Mouse (Mus musculus) liver, postnatal 0 days (tissue): ENCODE data around the gene Nat10. TPM values are rescaled to one million over a fixed set of nuclear protein-coding genes. Genes with fewer than 3 reads are reported as not detected.

Source experiments
- ATAC-seq: fragments of 200-750 bp; cut with Nextera tagmentation; 2 replicates; pipeline ENCODE4 v1.8.0; 2017; ENCODE audit warnings: mild to moderate bottlenecking, moderate library complexity
- DNase-seq: peaks from one replicate; pipeline ENCODE4 v3.0.0-alpha.2; 2016
- H3K27ac ChIP-seq: fragments of 300-500 bp; sonication (generic); 2 replicates; pipeline ENCODE4 v1.5.1; 2014; ENCODE audit warnings: antibody characterized with exemption, moderate library complexity, mild to moderate bottlenecking, low read depth
- H3K27me3 ChIP-seq: fragments of 300-500 bp; sonication (generic); 2 replicates; pipeline ENCODE4 v1.6.1; 2014; ENCODE audit warnings: low read length, control low read depth, mixed read lengths; ENCODE audit not compliant: insufficient read depth
- H3K36me3 ChIP-seq: fragments of 300-500 bp; sonication (generic); replicated peaks from 2 replicates; pipeline ENCODE4 v1.6.1; 2014; ENCODE audit warnings: mild to moderate bottlenecking, control low read depth, low read length, moderate library complexity, mixed read lengths; ENCODE audit not compliant: insufficient read depth
- H3K4me1 ChIP-seq: fragments of 300-500 bp; sonication (generic); 2 replicates; pipeline ENCODE4 v1.6.1; 2014; ENCODE audit warnings: antibody characterized with exemption, mild to moderate bottlenecking, control low read depth; ENCODE audit not compliant: insufficient read depth
- H3K4me2 ChIP-seq: fragments of 300-500 bp; sonication (generic); 2 replicates; pipeline ENCODE4 v1.6.1; 2014; ENCODE audit warnings: low read depth, mild to moderate bottlenecking, low read length, moderate library complexity, mixed read lengths
- H3K4me3 ChIP-seq: fragments of 300-500 bp; sonication (generic); 2 replicates; pipeline ENCODE4 v1.5.1; 2014; ENCODE audit warnings: low read depth, low read length
- H3K9ac ChIP-seq: fragments of 300-500 bp; sonication (generic); replicated peaks from 2 replicates; pipeline ENCODE4 v1.6.1; 2014; ENCODE audit warnings: mild to moderate bottlenecking, moderate library complexity
- H3K9me3 ChIP-seq: fragments of 300-500 bp; sonication (generic); 2 replicates; pipeline ENCODE4 v1.6.1; 2016; ENCODE audit warnings: mild to moderate bottlenecking, control low read depth, low read length, mixed read lengths
- CTCF ChIP-seq: sonication (generic); IDR thresholded peaks from 2 replicates; pipeline ENCODE4 v1.5.1; 2016; ENCODE audit warnings: antibody characterized with exemption, low read depth
- EP300 ChIP-seq: IDR thresholded peaks from 2 replicates; pipeline ENCODE4 v1.6.1; 2016; ENCODE audit warnings: antibody characterized with exemption, low read depth, mild to moderate bottlenecking
- WGBS: fragments of 180-500 bp; shearing (Covaris S2); extraction: QIAGEN DNeasy Blood & Tissue Kit; methylation state at CpG from one replicate; pipeline ENCODE4 v1.1.7; 2014; ENCODE audit not compliant: insufficient replicate concordance; 5-methylcytosine and 5-hydroxymethylcytosine counted together
- polyA plus RNA-seq: library from polyadenylated mRNA; unstranded; fragments of >200 nt; fragmentation: Nextera tagmentation; extraction: Ambion mirVana; gene quantifications from 2 replicates; pipeline ENCODE4 v1.2.1, GENCODE M21; 2015

Nat10 gene
- polyA plus RNA-seq, 1 experiment from 2014 or later, result 5.7 TPM

DNA sequence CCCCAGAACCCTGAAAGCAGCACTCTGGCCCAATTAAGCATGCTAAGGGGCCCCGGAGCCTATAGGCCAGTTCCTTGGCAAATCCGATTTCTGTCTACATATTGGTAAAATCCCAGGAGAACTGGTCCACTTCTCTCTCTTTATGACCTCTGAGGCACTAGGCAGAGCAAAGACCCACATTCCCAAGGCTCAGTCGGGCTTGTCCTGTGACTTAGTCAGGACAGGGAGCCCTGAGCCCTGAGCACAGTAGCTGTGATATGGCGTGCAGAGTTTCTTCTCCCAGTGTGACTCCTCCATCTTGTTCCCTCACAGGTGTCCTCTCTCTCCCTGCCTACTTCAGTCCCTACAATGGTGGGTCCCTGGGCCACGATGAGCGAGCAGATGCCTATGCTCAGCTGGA, 82.6 kb downstream of the Nat10 start:
- WGBS, result 78% methylated on average over 6 of the region's 6 CpGs
- no peak for DNase-seq
- Histone ChIP-seq H3K36me3 (no peaks in the 10 kb centered on the region), H3K9me3 (no peaks in the 10 kb centered on the region), H3K4me1 (peaks cover 22% of the 10 kb centered on the region), H3K4me2 (no peak overlapping the region), H3K27ac (no peak overlapping the region), H3K4me3 (no peak overlapping the region), H3K9ac (no peak overlapping the region), H3K27me3 (no peaks in the 10 kb centered on the region)
- ATAC-seq, result no peak
- TF ChIP-seq CTCF (no peak), EP300 (no peak)

GRCm38 (mm10) chr2:103677614-103678369, 83.3 kb downstream of the Nat10 start:
- DNase-seq, result no peak
- WGBS, result 83% methylated on average over 7 of the region's 7 CpGs
- TF ChIP-seq CTCF (no peak), EP300 (no peak)
- Histone ChIP-seq H3K9me3 (no peaks in the 10 kb centered on the region), H3K9ac (no peak overlapping the region), H3K4me3 (no peak overlapping the region), H3K27ac (no peak overlapping the region), H3K27me3 (no peaks in the 10 kb centered on the region), H3K4me1 (peaks cover 22% of the 10 kb centered on the region), H3K4me2 (no peak overlapping the region), H3K36me3 (no peaks in the 10 kb centered on the region)
- ATAC-seq, result no peak

DNA sequence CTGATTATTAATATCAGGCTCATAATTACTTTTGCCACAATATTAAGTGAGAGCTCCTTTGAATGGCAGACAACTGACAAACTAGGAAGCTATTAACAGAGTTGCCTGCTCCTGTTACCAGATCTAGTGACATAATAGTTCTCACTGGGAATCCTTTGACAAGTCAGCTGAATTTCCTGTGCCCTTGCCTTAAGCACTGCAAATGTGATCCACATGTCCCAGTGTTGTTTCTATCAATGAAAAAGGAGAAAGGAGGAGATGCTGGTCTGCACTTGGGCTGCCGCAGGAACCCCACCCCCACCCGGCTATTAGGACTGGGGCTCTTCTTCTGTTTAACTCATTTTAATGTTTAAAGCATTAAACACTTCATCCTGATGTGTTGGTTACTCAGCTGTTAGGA, 84.3 kb downstream of the Nat10 start:
- TF ChIP-seq CTCF (no peak), EP300 (no peak)
- H3K4me2 ChIP-seq, result no peak overlapping the region

GRCm38 (mm10) chr2:103675391-103675790, 85.7 kb downstream of the Nat10 start:
- H3K4me2 ChIP-seq, result no peak overlapping the region
- H3K4me1 ChIP-seq, result peaks cover 18% of the 10 kb centered on the region; the same call in 1 of the 2 replicates
- no peaks in the 10 kb centered on the region for H3K9me3 ChIP-seq
- WGBS, result 74% methylated on average over 5 of the region's 5 CpGs
- no peak overlapping the region for H3K4me3 ChIP-seq
- H3K9ac ChIP-seq, result no peak overlapping the region
- no peaks in the 10 kb centered on the region for H3K27me3 ChIP-seq
- H3K27ac ChIP-seq, result no peak overlapping the region
- H3K36me3 ChIP-seq, result no peaks in the 10 kb centered on the region
- TF ChIP-seq CTCF (no peak), EP300 (no peak)
- no peak for DNase-seq
- ATAC-seq, result no peak

More for the DNA sequence above, 84.3 kb downstream of the Nat10 start:
- Histone ChIP-seq H3K4me1 (peaks cover 21% of the 10 kb centered on the region; the same call in 1 of the 2 replicates), H3K9ac (no peak overlapping the region), H3K4me3 (no peak overlapping the region), H3K27ac (no peak overlapping the region), H3K9me3 (no peaks in the 10 kb centered on the region), H3K36me3 (no peaks in the 10 kb centered on the region), H3K27me3 (no peaks in the 10 kb centered on the region)
- DNase-seq, result no peak
- ATAC-seq, result no peak
- 70% methylated on average over 2 of the region's 2 CpGs for WGBS

DNA sequence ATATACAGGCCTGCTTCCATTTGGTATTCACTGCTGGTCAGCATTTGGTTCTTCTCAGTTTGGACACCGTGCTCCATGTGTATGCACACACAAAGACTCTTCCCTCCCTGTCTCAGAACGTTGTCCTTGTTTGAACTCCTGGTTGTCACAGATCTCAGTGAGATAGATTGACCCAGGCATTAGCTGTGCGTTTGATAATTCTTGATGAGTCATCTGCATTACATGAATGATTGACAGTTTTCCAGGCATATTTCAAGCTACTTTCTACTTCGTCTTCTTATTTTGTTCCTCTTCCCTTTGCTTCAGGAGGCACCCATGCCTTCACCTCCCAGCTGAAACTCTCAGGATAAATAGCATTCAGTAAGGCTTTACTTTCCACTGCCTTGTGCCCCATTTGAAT, 87.5 kb downstream of the Nat10 start:
- ATAC-seq, result no peak
- no peaks in the 10 kb centered on the region for H3K36me3 ChIP-seq
- H3K4me2 ChIP-seq, result no peak overlapping the region
- TF ChIP-seq CTCF (no peak), EP300 (no peak)
- no peaks in the 10 kb centered on the region for H3K9me3 ChIP-seq
- peaks cover 18% of the 10 kb centered on the region; the same call in 1 of the 2 replicates for H3K4me1 ChIP-seq
- no peak overlapping the region for H3K27ac ChIP-seq
- no peak for DNase-seq
- no peaks in the 10 kb centered on the region for H3K27me3 ChIP-seq
- WGBS, result 36% methylated on average over 4 of the region's 4 CpGs
- H3K4me3 ChIP-seq, result no peak overlapping the region
- no peak overlapping the region for H3K9ac ChIP-seq

GRCm38 (mm10) chr2:103672573-103673119, 88.4 kb downstream of the Nat10 start:
- H3K9me3 ChIP-seq, result no peaks in the 10 kb centered on the region
- no peak overlapping the region for H3K9ac ChIP-seq
- no peak overlapping the region for H3K4me3 ChIP-seq
- peaks cover 24% of the 10 kb centered on the region for H3K4me1 ChIP-seq
- whole genome bisulfite sequencing, result 43% methylated on average over 7 of the region's 7 CpGs
- no peaks in the 10 kb centered on the region for H3K36me3 ChIP-seq
- no peak for TF ChIP-seq EP300
- TF ChIP-seq CTCF, result no peak
- 0 out of 2 replicates have a peak overlapping the region, but pooled peaks have one; percentile 16 for H3K27ac ChIP-seq
- ATAC-seq (no peak), DNase-seq (no peak)
- H3K4me2 ChIP-seq, result no peak overlapping the region
- no peaks in the 10 kb centered on the region for H3K27me3 ChIP-seq

Other genes starting within 250 kb of the Nat10 start
- 1.8 and 2.1 TPM in 2 replicates for gene Abtb2, start 195.0 kb downstream of the Nat10 start, polyA plus RNA-seq
- gene Caprin1, start 36.4 kb upstream of the Nat10 start, polyA plus RNA-seq, result 61.9 and 69.2 TPM in 2 replicates
- gene Lmo2, start 196.7 kb upstream of the Nat10 start, polyA plus RNA-seq, result 58.8 and 63.7 TPM in 2 replicates